Mouse (Mus musculus) gonadal fat pad, adult 2 months (tissue): ENCODE results near the gene Hist1h4b. TPM values are rescaled to one million over a fixed set of nuclear protein-coding genes. Genes with fewer than 3 reads are reported as not detected.
"Not testable (repeated sequence)": the region's sequence is repeated elsewhere in the genome, so short reads cannot be mapped to it uniquely, and the experiment has no call there.

ENCODE experiments used
- DNase-seq: peaks from one replicate; pipeline ENCODE4 v3.0.0-alpha.2; 2012; ENCODE audit warnings: low read depth
- polyA plus RNA-seq: library from polyadenylated mRNA; depleted of rRNA; stranded (reverse); fragments of >200 nt; gene quantifications from 2 replicates; pipeline ENCODE4 v1.2.3, GENCODE M21; 2012

Hist1h4b gene
- polyA plus RNA-seq, 1 experiment: 0.82 TPM

DNA sequence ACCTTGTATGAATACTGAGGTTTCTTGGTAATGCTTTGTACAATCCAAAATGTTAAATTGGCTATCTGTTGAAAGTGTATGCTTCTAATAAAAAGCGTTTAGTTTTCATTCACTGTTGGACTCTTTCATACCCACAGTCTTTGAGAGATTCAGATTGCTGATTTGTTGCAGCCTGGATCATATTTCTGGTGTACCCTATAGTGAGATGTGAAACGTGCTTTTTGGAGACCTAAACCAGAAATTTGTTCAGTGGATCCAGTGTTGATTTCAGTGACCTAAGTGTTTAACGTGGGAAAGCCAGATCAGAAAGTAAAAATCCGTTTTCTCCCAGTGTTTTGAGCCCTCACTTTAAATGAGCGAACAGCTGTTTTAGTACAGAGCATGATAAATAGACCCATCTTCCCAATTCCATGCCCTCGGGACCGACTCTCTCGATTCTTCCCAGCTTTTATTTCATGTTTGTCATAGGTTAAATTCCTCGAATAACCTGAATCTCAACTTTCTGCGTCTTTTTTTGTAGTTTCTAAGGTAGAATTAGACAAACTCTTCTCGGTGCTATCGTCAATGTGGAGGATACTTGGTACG lies 16.5 kb upstream of the Hist1h4b start:
- no peak for DNase-seq

DNA sequence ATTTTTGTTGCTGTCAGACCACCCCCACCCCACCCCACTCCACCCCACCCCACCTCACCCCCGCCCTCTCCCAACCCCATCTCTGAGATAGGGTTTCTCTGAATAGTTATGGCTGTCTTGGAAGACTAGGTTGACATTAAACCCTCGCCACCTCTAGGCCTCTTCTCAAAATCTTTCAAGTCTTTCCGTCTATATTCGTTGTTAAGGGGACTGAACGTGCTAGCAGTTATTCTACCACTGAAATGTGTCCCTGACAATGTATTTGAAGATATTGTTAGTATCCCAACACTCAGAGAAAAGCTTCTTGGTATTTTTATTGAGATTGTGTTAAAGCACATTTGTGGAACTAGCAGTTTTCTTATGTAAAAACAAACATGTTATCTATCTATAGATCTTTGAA lies 15.9 kb upstream of the Hist1h4b start:
- DNase-seq: no peak

DNA sequence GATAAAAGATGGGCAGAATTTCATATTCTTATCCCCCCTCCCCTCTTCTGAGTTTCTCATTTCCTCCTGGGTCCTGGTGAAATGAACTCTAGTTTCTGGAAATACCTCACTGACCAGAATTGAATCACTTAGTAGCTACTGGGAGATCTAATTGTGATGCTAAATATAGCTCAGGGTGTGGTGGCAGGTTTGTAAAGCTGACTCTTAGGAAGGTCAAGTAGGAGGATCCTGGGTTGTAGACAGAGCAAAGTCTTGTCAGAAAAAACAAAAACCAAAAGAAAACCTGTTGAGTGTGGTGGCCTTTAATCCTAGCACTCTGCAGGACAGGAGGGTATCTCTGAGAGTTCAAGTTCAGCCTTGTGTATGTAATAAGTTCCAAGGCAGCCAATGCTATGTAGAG lies 14.8 kb upstream of the Hist1h4b start:
- no peak for DNase-seq

DNA sequence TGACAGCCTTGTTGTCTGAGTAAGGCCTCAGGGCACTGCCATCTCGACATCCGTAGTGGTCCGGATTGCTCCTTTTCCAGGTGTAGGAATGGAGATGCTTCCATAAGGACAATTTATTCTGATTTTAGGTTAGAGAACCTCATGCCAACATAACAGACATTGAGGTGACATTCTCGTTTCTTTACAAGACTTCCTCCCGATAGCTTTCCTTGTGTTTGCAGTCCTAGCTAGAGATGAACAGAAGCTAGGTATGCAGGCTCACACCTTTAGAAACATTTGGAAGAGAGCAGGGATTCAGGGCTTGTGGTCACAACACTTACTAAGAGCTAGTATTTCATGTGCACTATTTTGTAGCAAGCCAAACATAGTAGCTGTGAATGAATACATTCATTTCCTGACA lies 13.6 kb upstream of the Hist1h4b start:
- DNase-seq: no peak

DNA sequence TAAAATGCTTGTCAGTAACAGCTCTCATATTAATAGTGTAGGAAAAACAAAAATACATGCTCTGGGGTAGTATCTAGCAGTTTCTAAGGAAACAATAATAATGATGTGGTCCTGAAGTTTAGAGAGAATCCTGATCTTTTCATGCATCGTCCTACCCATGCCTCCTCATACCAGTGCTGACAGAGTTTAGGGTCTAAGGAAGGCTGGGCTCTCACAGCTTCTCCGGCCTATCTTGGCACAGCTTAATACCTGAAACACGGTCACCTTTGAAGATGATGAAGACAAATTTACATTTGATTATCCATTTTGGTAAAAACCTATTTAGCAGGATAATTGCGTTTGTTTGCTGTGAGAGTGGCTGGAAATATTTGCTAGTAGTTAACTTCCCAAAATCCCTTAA lies 12.8 kb upstream of the Hist1h4b start:
- DNase-seq: no peak

DNA sequence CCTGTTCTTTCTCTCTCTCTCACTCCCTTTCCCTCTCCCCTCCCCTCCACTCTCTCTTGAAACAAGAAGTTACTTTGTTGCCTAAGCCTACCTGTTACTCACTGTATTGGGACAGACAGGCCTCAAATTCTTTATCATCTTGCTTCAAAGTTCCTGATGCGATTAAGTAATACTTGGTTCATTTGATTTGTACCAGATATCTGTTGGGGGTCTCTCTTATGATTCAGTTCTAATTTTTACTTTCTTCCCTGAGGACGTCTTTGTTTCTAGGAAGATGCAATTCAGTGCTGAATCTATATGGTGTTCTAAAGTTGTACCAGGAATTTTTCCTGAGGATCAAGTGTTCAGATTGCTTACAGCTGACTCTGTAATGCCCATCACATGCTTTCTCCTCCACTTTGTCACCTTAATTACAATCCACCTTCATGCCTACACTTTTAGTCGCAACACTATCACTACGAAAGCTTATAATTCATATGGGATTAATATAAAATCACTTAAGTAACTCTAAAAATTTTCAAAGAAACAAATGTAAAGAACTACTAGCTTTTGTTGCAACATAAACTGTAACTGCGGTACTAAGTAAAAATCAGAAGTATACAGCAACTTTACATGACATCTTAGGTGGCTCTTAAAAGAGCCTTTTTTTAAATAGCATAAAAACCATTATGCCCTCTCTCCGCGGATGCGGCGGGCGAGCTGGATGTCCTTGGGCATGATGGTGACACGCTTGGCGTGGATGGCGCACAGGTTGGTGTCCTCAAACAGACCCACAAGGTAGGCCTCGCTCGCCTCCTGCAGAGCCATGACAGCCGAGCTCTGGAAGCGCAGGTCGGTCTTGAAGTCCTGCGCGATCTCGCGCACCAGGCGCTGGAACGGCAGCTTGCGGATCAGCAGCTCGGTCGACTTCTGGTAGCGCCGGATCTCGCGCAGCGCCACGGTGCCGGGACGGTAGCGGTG lies 12.1 kb upstream of the Hist1h4b start:
- DNase-seq: no peak

DNA sequence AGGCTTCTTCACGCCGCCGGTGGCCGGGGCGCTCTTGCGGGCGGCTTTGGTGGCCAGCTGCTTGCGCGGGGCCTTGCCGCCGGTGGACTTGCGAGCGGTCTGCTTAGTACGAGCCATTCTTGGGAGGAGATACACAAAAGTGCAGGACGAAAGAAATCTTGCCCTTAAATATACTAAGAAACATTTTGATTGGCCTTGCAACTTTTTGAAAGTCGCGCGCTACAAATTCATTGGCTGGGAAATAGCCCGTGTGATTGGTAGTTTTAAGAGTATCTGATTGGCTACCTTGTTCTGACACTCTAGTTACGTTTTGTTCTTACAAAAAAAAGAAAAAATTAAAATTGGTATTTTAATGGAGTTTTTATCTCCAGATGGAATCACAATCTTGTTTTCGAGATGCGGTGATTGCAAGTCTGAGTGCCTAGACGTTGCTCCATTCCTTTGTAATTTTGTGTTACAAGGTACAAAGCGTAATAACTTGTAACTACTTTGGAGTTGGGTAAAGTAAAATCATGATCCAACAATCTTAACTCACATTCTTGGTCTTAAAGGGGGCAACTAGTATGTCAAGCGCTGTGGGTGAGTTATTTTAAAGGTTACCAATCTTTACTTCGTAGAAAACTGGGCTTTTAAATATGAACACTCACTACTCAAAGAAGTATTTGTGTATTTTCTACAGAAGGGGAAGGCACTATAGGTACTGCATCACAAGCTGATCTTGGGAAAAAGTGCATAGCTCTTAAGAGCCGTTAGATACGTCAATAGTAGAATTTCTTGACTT lies 11.2 kb upstream of the Hist1h4b start, which contains the start of gene Hist1h3c:
Gene Hist1h3c (minus strand): TSS at position 222 of the 781 bp plus-strand sequence.
- no peak for DNase-seq

DNA sequence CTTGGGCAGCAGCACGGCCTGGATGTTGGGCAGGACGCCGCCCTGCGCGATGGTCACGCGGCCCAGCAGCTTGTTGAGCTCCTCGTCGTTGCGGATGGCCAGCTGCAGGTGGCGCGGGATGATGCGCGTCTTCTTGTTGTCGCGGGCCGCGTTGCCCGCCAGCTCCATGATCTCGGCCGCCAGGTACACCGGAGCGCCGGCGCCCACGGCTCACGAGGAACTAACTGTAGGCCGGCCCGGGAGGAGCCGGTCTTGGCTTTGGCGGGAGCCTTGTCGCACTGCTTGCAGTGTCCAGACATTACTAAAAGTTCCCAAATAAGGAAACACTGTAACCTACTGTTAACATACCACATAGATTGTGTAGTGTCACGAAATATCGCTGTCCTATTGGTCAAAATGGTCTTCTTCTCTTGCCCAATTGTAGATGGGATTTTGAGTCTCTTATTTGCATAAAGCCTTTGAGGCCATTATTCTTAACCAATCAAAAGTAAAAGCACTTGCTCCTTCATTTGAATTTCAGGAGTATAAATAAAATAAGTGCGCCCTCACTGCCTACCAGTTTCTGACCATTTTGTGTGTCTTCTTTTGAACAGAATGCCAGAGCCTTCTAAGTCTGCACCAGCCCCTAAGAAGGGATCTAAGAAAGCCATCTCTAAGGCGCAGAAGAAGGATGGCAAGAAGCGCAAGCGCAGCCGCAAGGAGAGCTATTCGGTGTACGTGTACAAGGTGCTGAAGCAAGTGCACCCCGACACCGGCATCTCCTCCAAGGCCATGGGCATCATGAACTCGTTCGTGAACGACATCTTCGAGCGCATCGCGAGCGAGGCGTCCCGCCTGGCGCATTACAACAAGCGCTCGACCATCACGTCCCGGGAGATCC lies 10.4 kb upstream of the Hist1h4b start, which contains the start of gene Hist1h2bb:
Gene Hist1h2bb (plus strand): TSS at position 534 of the 880 bp plus-strand sequence.
- DNase-seq: not testable (repeated sequence)

DNA sequence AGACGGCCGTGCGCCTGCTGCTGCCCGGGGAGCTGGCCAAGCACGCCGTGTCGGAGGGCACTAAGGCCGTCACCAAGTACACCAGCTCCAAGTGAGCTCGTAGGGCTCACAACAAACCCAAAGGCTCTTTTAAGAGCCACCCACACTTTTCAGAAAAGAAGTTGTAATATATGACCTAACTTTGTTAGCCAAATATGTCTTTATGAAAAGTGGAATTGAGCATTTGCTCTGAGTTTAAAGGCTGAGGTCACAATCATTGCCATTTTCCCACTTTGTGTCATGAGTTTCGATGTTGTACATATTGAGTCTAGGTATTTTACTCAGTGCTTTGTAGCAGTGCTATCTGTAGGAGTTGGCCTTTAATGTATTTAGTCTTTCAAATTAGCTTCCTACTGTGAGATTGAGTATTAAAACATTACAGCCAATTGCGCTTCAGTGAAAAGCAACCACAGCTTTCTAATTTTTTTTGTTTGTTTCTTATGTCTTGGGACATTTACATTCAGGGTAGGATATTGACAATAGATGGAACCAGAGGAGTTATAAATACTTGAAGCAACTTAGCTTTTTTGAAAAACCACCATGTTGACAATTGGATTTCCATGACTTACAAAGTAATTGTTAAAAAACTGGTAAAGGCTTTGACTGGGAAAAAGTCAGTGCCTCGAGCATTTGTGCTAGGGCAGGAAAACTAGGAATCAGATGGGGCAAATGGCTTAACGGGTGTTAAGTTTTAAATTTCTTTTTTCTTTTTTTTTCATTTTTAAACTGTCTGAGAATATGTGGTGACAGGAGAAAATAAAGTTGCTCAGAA lies 9.5 kb upstream of the Hist1h4b start:
- no peak for DNase-seq

DNA sequence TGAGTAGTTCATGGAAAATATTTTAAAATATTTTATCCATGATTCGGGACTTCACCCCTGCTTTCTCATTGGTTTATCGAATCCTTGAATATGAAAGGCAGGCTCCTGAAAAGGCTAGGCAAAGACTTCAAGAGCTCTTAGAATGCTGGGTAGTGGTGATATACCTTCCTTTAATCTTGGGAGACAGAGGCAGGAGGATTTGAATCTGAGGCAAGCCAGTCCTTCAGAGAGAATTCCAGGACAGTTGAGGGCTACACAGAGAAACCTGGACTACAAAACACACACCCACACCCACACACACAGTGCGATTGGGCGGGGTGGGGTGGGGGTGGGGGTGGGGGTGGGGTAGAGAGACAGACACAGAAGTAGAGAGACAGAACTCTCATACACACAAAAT lies 8.9 kb upstream of the Hist1h4b start:
- no peak for DNase-seq

DNA sequence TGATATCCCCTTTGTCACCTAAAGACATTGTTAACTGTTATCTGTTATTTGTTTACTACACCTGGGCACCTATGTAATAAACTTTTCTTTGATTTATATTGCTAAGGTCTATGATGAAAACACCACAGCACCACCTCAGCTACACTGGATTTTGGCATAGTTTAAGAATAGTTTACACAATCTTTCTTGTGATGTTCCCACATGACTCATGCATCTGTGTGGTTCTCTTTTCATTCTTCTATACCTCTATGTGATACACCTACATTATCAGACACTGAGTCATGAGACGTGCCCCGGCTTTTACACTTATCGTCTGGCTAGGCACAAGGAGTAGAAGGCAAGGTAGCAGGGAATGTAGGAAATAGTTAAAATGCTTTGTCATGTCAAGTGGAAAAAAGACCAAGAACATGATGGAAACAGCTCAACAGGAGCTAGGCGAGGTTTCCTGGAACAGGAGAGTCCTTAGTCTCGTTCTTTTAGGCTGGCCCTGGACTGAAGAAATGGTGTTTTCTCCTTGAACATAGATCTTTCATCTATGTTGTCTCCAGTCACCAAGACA lies 7.2 kb upstream of the Hist1h4b start:
- DNase-seq: no peak

DNA sequence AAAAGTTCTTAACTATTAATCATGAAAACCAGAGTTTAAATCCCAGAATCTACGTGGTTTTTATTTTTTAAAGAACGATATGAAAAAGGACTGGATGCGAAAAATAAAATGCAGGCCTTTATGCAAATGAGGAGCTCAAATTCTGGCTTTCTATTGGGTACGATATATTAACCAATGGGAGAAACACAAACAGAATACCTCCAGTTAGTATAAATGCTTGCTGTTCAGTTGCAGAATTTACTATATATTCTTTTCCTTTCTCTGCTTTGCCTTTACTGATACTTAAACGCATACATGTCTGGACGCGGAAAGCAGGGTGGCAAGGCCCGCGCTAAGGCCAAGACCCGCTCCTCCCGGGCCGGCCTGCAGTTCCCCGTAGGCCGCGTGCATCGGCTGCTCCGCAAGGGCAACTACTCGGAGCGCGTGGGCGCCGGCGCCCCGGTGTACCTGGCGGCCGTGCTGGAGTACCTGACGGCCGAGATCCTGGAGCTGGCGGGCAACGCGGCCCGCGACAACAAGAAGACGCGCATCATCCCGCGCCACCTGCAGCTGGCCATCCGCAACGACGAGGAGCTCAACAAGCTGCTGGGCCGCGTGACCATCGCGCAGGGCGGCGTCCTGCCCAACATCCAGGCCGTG lies 5.9 kb upstream of the Hist1h4b start, which contains the start of gene Hist1h2ab:
Gene Hist1h2ab (plus strand): TSS at position 288 of the 639 bp plus-strand sequence.
- DNase-seq: not testable (repeated sequence)

DNA sequence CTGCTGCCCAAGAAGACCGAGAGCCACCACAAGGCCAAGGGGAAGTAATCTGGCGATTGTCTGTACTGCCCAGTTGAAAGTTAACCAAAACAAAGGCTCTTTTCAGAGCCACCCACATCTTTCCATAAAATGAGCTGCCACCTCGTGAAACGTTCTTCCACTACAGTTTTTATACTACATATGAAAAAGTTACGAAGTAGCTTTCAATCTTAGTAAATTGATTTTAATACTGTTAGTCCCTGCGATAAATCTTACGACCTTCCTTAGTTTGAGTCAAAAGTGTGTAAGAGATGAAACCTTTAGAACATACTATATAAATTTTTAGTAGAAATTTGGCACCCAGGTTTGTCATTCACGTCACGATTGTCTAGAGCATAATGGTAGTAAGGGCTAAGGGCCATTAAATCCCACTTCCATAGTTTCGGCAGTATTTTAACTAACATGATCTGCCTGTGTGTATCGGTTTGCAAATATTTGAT lies 5.3 kb upstream of the Hist1h4b start:
- no peak for DNase-seq

DNA sequence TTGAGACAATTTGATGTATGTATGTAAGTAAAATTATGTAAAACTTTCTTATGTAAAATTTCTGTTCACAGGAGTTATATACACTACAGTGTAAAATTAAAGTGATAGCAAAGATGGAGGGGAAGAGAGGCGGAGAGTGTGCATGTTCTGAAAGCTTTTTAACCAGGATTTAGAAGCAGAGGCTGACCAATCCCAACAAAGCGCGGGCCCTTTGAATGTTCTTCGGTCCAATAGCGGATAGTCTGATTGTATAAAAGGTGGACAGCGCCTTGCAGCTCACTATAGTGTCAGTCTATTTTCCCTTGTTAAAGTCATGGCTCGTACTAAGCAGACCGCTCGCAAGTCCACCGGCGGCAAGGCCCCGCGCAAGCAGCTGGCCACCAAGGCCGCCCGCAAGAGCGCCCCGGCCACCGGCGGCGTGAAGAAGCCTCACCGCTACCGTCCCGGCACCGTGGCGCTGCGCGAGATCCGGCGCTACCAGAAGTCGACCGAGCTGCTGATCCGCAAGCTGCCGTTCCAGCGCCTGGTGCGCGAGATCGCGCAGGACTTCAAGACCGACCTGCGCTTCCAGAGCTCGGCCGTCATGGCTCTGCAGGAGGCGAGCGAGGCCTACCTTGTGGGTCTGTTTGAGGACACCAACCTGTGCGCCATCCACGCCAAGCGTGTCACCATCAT lies 4.6 kb upstream of the Hist1h4b start, which contains the start of gene Hist1h3b:
Gene Hist1h3b (plus strand): TSS at position 201 of the 675 bp plus-strand sequence.
- DNase-seq: not testable (repeated sequence)

DNA sequence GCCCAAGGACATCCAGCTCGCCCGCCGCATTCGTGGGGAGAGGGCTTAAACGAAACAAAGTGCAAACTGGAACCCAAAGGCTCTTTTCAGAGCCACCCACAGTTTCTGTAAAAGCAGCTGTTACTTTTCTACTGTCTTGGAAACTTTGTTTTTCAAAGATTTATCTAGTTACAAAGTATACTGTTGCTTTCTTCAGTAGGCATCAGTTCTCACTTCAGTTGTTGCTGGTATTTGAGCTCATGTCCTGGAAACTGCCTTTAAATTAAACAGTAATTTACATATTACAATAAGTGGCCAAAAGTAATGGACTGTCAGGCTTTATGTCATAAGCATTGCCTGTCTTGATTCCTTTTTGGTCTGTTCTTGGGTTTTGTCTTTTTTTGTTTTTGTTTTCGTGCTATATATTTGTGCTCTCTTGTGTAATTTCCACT lies 4.1 kb upstream of the Hist1h4b start:
- no peak for DNase-seq

DNA sequence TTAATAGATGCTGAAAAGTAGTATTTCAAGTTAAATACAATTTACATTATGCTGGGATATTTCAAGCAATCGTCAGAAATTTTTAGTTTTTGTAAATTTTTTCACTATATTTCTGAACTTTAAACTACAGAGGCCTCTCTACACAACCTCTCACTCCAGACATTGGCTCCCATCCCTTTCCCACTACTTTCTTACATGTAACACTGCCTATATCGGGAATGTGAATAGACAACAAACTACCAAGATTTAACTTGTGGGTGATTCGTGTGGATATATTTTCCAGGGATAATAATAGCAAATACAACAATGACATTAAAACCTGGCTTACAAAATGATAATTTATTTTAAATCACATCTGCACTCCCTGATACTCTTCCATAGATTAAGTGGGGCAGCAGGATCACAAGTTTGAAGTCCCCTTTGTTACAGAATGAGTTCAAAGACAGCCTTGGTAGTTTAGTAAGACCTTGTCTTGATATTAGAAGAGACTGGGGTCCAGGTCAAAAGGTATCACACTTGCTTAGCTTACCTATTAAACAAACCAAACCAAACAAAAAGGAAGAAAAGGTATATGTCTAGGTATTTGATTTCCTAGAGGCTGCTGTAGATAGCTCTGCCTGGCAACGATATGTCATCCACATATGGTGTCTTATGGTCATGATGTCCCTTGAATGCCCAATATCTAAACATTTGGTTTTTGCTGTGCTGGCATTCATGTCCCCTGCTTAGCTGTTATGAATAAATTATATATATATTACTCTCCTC lies 3.3 kb upstream of the Hist1h4b start:
- DNase-seq: no peak

DNA sequence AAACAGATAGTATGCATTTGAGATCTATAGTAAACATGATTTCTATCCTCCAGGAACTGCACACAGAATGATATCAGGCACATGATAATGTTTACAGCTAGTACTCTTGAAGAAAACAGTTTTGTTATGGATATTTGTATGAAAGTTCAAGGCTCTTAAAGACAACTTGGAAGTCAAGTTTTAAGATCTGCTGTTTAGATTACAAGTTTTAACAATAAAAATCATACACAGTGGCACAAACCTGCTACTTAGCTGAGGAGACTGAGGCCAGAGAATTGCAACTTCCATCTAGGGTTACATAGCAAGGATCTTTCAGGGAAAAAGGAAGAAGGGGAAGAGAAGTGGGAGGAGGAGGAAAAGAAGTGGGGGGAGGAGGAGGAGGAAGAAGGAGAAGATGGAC lies 1.8 kb upstream of the Hist1h4b start:
- DNase-seq: no peak
